Comparison of ENCODE assay signal across 21 mouse cellular contexts in genomic region chr12:15729696-15730095, GRCm38 (mm10).
DNase-seq lines count a peak whose midpoint lies in the region; ATAC-seq lines count a peak whose summit lies in the region.
"Had no signal": no experiment of that assay in that cellular context is flagged by ENCODE, and none has a peak within 500 bp of the region (broad histone marks: within the 10 kb centered on the region; RNA-seq: fewer than 3 reads in every experiment).

No protein-coding gene starts in this region.

- H3K9ac ChIP-seq in forebrain, embryonic 14.5 days (ENCODE audit: low read length), result no peak overlapping the region
- H3K9ac ChIP-seq: forebrain, embryonic 13.5 days; hindbrain, embryonic 12.5 days had no signal

- H3K4me3 ChIP-seq in forebrain, embryonic 14.5 days (ENCODE audit: low read depth, low read length), result no peak overlapping the region
- H3K4me3 ChIP-seq: erythroblast, embryonic 14.5 days; forebrain, embryonic 13.5 days; hindbrain, embryonic 12.5 days; left cerebral cortex, adult 2 months; midbrain, embryonic 10.5 days had no signal

- H3K4me1 ChIP-seq in forebrain, embryonic 14.5 days (ENCODE audit: control insufficient read depth, insufficient read depth, low read length), result 0 out of 2 replicates have a peak, but pooled peaks cover 3% of the 10 kb centered on the region

- peak; percentile 13 for DNase-seq in adrenal gland, adult 2 months
- no peak for DNase-seq in adrenal gland, adult 18-20 months (ENCODE audit: low spot score in 2 of 2)
- DNase-seq in heart, adult 8-10 months (ENCODE audit: low spot score), result peak; percentile 69
- no peak for DNase-seq in heart, postnatal 36 days
- peak; percentile 13 to 45 for DNase-seq in kidney, postnatal 36 days
- DNase-seq in kidney, postnatal 4 days, result no peak
- peak; percentile 42 to 46 for DNase-seq in heart, postnatal 10 days
- no peak for DNase-seq in forebrain, embryonic 14.5 days (ENCODE audit: low spot score)
- DNase-seq: adrenal gland, postnatal 25 days; cerebellum, adult 11-12 months; cerebellum, postnatal 25 days; layer of hippocampus, adult 9-11 months; left cerebral cortex, postnatal 4 days; liver; lung, postnatal 14 days had no signal

- intact Hi-C loops in heart, postnatal 36 days (cut with DNase I), result no loop called here
- intact Hi-C loops in heart, postnatal 10 days (cut with DNase I), result loop anchor here (5.0 kb wide), 1 partner anchor 68 kb away; no protein-coding TSS in a partner anchor

- H3K27ac ChIP-seq in forebrain, embryonic 14.5 days (ENCODE audit: low read depth, low read length), result no peak overlapping the region
- H3K27ac ChIP-seq: forebrain, embryonic 13.5 days; hindbrain, embryonic 12.5 days; left cerebral cortex, adult 2 months; midbrain, embryonic 10.5 days had no signal

- no peaks in the 10 kb centered on the region for H3K27me3 ChIP-seq in forebrain, embryonic 14.5 days (replicated peaks; ENCODE audit: control insufficient read depth, insufficient read depth, low read length)
- H3K27me3 ChIP-seq: forebrain, embryonic 13.5 days; hindbrain, embryonic 12.5 days; Patski had no signal

- ATAC-seq in forebrain, embryonic 14.5 days, result no peak
- ATAC-seq: forebrain, embryonic 13.5 days; Patski had no signal

- H3K36me3 ChIP-seq in forebrain, embryonic 14.5 days (ENCODE audit: control insufficient read depth, insufficient read depth, low read length), result no peaks in the 10 kb centered on the region
- H3K36me3 ChIP-seq: hindbrain, embryonic 12.5 days; midbrain, embryonic 10.5 days had no signal

- WGBS in forebrain, embryonic 14.5 days, result 86% methylated on average over 3 of the region's 3 CpGs

- no peak overlapping the region for H3K4me2 ChIP-seq in forebrain, embryonic 14.5 days (ENCODE audit: low read length)
- H3K4me2 ChIP-seq: forebrain, embryonic 13.5 days; hindbrain, embryonic 12.5 days had no signal

- no peaks in the 10 kb centered on the region for H3K9me3 ChIP-seq in forebrain, embryonic 14.5 days (replicated peaks; ENCODE audit: control insufficient read depth, low read length)
- H3K9me3 ChIP-seq: forebrain, embryonic 13.5 days; hindbrain, embryonic 12.5 days; midbrain, embryonic 10.5 days had no signal

Comparison
In these comparisons a context has a peak if more than half of its experiments do, and no peak if none do; other contexts are left out.
1. DNase-seq: peak in adrenal gland, adult 2 months (single experiment), heart, adult 8-10 months (single experiment), kidney, postnatal 36 days (2 of 2) and heart, postnatal 10 days (2 of 2); none in adrenal gland, adult 18-20 months (0 of 2), heart, postnatal 36 days (0 of 2), kidney, postnatal 4 days (0 of 2) and forebrain, embryonic 14.5 days (single experiment).